Mouse (Mus musculus) liver, embryonic 12.5 days (tissue): ENCODE data around the gene Snrpe. TPM values are rescaled to one million over a fixed set of nuclear protein-coding genes. Genes with fewer than 3 reads are reported as not detected.

Source experiments
- ATAC-seq: fragments of 200-750 bp; cut with Nextera tagmentation; 2 replicates; pipeline ENCODE4 v1.8.0; 2017; ENCODE audit warnings: moderate number of reproducible peaks, mild to moderate bottlenecking, moderate library complexity
- H3K27ac ChIP-seq: fragments of 300-500 bp; sonication (generic); 2 replicates; pipeline ENCODE4 v1.5.1; 2016; ENCODE audit warnings: mild to moderate bottlenecking
- H3K27me3 ChIP-seq: fragments of 300-500 bp; sonication (generic); replicated peaks from 2 replicates; pipeline ENCODE4 v1.6.1; 2016; ENCODE audit warnings: mild to moderate bottlenecking, moderate library complexity
- H3K36me3 ChIP-seq: fragments of 300-500 bp; sonication (generic); 2 replicates; pipeline ENCODE4 v1.6.1; 2016; ENCODE audit warnings: mild to moderate bottlenecking, moderate library complexity
- H3K4me1 ChIP-seq: fragments of 300-500 bp; sonication (generic); 2 replicates; pipeline ENCODE4 v1.6.1; 2016
- H3K4me2 ChIP-seq: fragments of 300-500 bp; sonication (generic); 2 replicates; pipeline ENCODE4 v1.6.1; 2016; ENCODE audit warnings: mild to moderate bottlenecking, moderate library complexity
- H3K4me3 ChIP-seq: fragments of 300-500 bp; sonication (generic); 2 replicates; pipeline ENCODE4 v1.5.1; 2016; ENCODE audit warnings: mild to moderate bottlenecking, moderate library complexity
- H3K9ac ChIP-seq: fragments of 300-500 bp; sonication (generic); 2 replicates; pipeline ENCODE4 v1.6.1; 2016; ENCODE audit warnings: mild to moderate bottlenecking, moderate library complexity
- H3K9me3 ChIP-seq: fragments of 300-500 bp; sonication (generic); replicated peaks from 2 replicates; pipeline ENCODE4 v1.6.1; 2016; ENCODE audit warnings: mild to moderate bottlenecking, moderate library complexity
- WGBS: fragments of 180-500 bp; shearing (Covaris S2); methylation state at CpG from one replicate; pipeline ENCODE4 v1.1.7; 2016; ENCODE audit not compliant: insufficient replicate concordance; 5-methylcytosine and 5-hydroxymethylcytosine counted together
- polyA plus RNA-seq: library from polyadenylated mRNA; unstranded; fragments of >200 nt; fragmentation: Nextera tagmentation; extraction: Ambion mirVana; gene quantifications from 2 replicates; pipeline ENCODE4 v1.2.1, GENCODE M21; 2016

Gene Snrpe
- 511 and 534 TPM in 2 replicates for polyA plus RNA-seq

DNA sequence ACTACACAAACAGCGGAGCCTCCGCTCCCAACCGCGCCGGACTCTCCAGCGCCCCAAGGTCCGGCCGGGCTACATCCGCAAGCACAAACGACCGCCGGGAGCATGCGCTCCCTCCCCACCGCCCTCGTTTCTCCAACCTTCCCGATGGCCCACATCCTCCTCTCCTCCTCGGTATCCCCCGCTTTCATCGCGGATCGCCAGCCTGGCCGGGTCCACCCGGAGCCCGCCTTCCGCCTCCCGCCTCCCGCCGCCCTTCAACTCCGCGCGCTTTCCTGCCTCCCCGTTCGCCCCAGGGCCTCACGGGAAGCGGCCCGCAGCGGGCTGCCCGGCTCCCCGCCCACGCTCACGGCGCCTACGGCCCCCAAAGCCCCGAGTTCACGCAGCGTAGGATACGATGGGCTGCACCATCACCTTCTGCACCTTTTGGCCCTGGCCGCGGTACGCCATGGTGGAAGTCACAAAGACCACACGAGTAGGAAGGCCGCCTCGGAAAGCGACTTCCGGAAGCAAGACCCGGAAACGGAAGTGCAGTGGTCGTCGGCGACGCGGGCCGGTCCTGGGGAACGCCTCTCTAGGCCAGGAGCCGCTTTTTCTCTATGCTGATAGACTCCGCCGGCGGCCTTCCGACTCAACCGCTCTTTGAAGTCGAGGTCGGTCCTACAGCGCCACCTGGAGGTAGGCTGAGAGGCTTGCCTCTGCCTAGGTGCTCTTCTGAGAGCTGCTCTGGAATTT lies at the start of gene Snrpe:
Gene Snrpe, minus strand, starts transcription at position 521 of the 732 bp plus-strand sequence.
- peak within 1 kb of the TSS; percentile 93 for H3K9ac ChIP-seq
- peaks cover 48% of the 10 kb centered on the region for H3K36me3 ChIP-seq
- peak within 1 kb of the TSS; percentile 93 for H3K4me3 ChIP-seq
- peak within 1 kb of the TSS; percentile 90 for H3K27ac ChIP-seq
- under 1% methylated on average over 73 of the region's 73 CpGs for WGBS
- peaks cover 31% of the 10 kb centered on the region for H3K4me1 ChIP-seq
- ATAC-seq = peak; percentile 97
- peak within 1 kb of the TSS; percentile 77 for H3K4me2 ChIP-seq
- H3K9me3 ChIP-seq = no peaks in the 10 kb centered on the region
- no peaks in the 10 kb centered on the region for H3K27me3 ChIP-seq

DNA sequence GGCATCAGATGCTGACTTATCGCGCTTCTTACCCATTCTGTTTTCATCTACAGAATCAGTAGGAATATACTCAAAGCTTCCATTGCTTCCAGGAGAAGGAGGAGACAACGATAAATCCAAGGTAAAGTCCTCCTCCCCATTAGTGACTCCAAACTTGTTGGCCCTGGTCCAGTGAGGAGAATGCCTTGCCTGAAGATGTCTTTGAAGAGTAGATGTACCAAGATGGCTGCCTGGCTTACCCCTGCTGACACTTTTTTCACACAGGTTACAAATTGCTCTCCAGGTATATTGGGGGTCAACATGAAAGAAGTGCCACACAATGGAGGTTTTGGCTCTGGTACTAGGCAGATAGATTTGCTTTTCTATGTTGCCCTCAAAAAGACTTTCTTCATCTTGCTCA lies 48.8 kb upstream of the Snrpe start:
- Histone ChIP-seq H3K4me1 (peaks cover 56% of the 10 kb centered on the region), H3K4me2 (no peak overlapping the region), H3K9ac (no peak overlapping the region), H3K27ac (no peak overlapping the region), H3K27me3 (no peaks in the 10 kb centered on the region), H3K9me3 (no peaks in the 10 kb centered on the region), H3K36me3 (peaks cover 46% of the 10 kb centered on the region), H3K4me3 (no peak overlapping the region)
- WGBS = 97% methylated on average over 3 of the region's 3 CpGs
- ATAC-seq = no peak

DNA sequence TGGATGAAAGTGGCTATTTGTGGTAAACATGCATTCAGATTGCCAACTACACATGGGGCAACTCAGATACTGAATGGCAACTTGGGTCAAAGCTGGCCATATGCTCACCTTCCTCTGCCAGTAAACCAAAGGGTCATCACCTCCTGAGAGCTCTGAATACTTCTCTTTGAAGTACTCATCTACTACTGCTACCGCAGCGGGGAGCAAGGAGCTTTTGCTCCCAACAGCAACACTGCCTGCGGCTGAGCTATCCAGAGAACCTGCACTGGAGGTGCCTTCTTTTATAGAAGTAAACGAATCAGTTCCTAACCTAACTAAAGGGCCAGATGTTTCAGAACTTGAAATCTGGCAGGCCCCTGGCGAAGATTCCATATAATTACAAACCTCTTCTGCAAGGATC lies 46.7 kb upstream of the Snrpe start:
- Histone ChIP-seq H3K9ac (no peak overlapping the region), H3K27me3 (no peaks in the 10 kb centered on the region), H3K4me3 (no peak overlapping the region), H3K27ac (no peak overlapping the region), H3K9me3 (no peaks in the 10 kb centered on the region), H3K36me3 (peaks cover 59% of the 10 kb centered on the region), H3K4me2 (no peak overlapping the region), H3K4me1 (peaks cover 63% of the 10 kb centered on the region)
- WGBS = 79% methylated on average over 5 of the region's 5 CpGs
- ATAC-seq = no peak

DNA sequence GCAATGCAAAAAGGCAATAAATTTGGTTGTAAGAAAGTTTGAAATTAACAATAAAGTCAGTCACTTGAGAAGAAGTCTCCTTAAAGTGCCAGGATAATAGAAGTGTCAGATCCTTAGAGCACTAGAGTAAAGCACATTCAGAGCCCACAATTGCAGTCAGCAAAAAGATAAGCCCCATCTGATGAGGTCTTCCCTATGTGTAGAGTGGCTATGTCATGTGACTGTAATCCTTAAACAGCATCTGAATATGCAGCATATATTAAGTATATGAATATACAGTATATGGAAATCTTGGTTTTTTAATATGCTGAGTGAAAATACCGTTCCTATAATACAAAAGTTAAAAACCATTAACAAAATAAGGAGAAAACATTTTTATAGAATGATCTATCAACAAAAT lies 42.9 kb upstream of the Snrpe start:
- no peak overlapping the region for H3K27ac ChIP-seq
- H3K27me3 ChIP-seq = no peaks in the 10 kb centered on the region
- ATAC-seq = no peak
- no peak overlapping the region for H3K9ac ChIP-seq
- peaks cover 42% of the 10 kb centered on the region for H3K4me1 ChIP-seq
- H3K4me3 ChIP-seq = no peak overlapping the region
- H3K4me2 ChIP-seq = no peak overlapping the region
- no peaks in the 10 kb centered on the region for H3K9me3 ChIP-seq
- 97% methylated on average over 1 of the region's 1 CpGs for WGBS
- peaks cover 69% of the 10 kb centered on the region for H3K36me3 ChIP-seq

DNA sequence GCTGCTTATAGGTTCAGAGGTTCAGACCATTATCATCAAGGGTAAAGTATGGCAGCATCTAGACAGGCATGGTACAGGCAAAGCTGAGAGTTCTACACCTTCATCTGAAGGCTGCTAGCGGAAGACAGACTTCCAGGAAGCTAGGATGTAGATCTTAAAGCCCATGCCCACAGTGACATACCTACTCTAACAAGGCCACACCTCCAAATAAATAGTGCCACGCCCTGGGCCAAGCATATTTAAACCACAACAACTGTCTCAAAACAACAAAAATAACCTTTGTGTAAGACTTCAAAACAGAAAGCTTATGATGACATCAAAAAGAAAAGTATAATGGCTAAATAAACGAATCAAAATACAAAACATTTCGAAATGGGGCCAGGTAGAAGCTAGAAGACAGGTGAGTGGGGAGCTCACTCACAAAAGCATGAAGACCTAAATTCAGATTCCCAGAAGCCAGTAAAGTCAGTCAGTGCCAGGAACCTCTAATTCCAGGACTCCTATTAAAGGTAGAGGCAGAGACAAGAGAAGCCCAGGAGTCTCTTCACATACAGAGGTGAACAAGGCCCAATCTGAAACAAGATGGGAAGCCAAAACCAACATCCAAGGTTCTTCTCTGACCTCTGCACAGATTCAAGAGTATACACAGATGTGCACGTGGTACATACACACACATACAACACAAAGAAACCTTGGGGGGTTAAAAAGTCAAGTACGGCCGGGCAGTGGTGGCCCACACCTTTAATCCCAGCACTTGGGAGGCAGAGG lies 40.4 kb upstream of the Snrpe start:
- Histone ChIP-seq H3K9me3 (no peaks in the 10 kb centered on the region), H3K27ac (no peak overlapping the region), H3K4me2 (no peak overlapping the region), H3K36me3 (peaks cover 69% of the 10 kb centered on the region), H3K27me3 (no peaks in the 10 kb centered on the region), H3K4me1 (peaks cover 22% of the 10 kb centered on the region; the same call in 1 of the 2 replicates), H3K4me3 (no peak overlapping the region), H3K9ac (no peak overlapping the region)
- WGBS = 84% methylated on average over 7 of the region's 7 CpGs
- ATAC-seq = no peak

DNA sequence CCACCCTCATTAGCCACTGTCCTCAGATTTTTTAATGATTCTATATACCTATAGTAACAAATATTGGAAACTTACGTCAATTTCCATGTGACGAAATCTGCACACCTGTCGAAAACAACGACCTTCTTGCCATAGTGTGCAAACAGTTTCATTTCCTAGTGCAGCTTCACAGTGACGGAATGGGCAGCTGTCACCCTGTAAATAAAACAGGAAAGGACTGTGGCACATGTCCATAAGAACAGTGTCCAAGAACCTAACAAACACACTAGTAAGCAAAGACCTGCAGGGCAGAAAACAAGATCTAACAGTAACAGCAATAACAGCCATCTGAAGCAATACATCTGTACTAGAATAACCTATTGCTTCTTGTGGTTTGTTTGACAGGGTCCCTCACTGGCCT lies 35.6 kb upstream of the Snrpe start:
- Histone ChIP-seq H3K9ac (no peak overlapping the region), H3K36me3 (peaks cover 89% of the 10 kb centered on the region), H3K9me3 (no peaks in the 10 kb centered on the region), H3K4me3 (no peak overlapping the region), H3K4me1 (peaks cover 9% of the 10 kb centered on the region; the same call in 1 of the 2 replicates), H3K4me2 (no peak overlapping the region), H3K27ac (no peak overlapping the region), H3K27me3 (no peaks in the 10 kb centered on the region)
- 90% methylated on average over 5 of the region's 5 CpGs for WGBS
- no peak for ATAC-seq

DNA sequence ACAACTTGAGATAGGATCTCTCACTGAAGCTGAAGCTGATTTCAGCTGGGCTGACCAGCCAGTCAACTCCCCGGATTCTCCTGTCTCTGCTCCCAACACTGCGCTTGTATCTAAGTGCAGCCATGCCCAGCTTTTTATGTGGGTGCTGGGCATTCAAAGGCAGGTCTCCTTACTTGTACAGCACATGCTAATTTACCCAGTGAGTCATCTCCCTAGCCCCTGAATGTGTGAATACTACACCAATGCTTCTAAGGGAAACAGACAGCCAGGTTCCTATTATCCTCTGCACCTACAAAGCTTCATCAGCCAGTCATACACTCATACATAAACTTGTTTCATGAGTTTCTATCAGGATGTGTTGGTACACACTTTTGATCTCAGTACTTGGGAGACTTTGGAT lies 31.1 kb upstream of the Snrpe start:
- Histone ChIP-seq H3K27ac (no peak overlapping the region), H3K4me3 (no peak overlapping the region), H3K4me1 (no peaks in the 10 kb centered on the region), H3K4me2 (no peak overlapping the region), H3K9ac (no peak overlapping the region), H3K36me3 (peaks cover 99% of the 10 kb centered on the region), H3K27me3 (no peaks in the 10 kb centered on the region), H3K9me3 (no peaks in the 10 kb centered on the region)
- 85% methylated on average over 2 of the region's 2 CpGs for WGBS
- ATAC-seq = no peak

DNA sequence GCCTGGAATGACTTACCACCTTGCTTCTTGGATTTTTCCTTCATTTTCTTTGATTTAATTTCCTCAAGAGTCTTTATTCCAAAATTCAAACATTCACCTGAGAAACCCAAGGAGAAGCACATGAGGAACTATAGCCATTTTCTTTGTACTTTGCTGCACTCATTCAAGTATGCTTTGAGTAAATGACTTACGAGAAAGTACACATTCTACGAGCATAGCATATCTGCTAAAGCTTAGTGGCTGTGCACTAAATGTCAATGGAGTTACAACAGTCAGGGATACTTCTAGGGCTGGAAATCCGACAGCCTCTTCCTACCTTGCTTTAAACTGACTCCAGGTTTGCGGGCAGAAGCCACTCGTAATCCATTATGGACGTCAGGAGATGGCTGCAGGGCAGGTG lies 28.4 kb upstream of the Snrpe start:
- no peak overlapping the region for H3K4me3 ChIP-seq
- H3K9ac ChIP-seq = no peak overlapping the region
- no peak overlapping the region for H3K4me2 ChIP-seq
- ATAC-seq = no peak
- no peaks in the 10 kb centered on the region for H3K27me3 ChIP-seq
- H3K9me3 ChIP-seq = no peaks in the 10 kb centered on the region
- H3K27ac ChIP-seq = no peak overlapping the region
- peaks cover 98% of the 10 kb centered on the region for H3K36me3 ChIP-seq
- 88% methylated on average over 6 of the region's 6 CpGs for WGBS
- no peaks in the 10 kb centered on the region for H3K4me1 ChIP-seq

DNA sequence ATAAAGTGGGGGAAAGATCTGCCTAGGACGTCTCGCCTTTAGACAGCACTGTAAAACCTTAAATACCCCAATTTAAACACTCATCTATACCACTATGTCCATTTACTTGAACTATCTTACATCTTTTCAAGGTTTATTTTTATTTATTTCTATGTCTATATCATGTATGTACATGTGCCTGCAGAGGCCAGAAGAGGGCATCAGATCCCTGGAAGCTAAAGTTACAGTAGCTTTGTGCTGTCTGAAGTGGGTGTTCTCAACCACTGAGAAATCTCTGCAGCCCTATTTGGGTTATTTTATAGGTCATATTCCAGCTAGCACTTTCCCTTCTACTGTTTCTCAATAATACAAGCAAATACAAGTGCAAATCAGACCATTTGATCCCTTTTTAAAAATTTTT lies 22.1 kb upstream of the Snrpe start:
- Histone ChIP-seq H3K4me1 (no peaks in the 10 kb centered on the region), H3K4me2 (no peak overlapping the region), H3K27ac (no peak overlapping the region), H3K27me3 (no peaks in the 10 kb centered on the region), H3K36me3 (peaks cover 96% of the 10 kb centered on the region), H3K9ac (no peak overlapping the region), H3K4me3 (no peak overlapping the region), H3K9me3 (no peaks in the 10 kb centered on the region)
- WGBS = 86% methylated on average over 2 of the region's 2 CpGs
- ATAC-seq = no peak

DNA sequence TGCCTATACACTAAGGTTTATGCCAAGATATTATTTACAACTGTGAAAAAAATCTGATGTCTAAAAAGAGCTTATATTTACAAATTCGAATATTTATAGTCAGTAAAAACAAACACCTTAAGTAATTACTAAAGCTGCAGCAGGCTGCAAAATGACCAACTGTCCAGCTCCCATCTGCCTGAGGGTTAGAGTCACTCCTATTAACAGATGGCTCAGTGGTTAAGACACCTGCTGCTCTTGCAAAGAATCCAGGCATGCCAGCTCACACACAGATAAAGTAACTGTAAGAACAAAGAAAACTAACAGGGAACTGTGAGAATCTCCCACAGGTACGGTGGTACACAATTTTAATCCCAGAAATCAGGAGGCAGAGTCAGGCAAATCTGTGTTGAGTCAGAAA lies 15.0 kb upstream of the Snrpe start:
- H3K9me3 ChIP-seq = no peaks in the 10 kb centered on the region
- ATAC-seq = no peak
- peaks cover 96% of the 10 kb centered on the region for H3K36me3 ChIP-seq
- H3K4me3 ChIP-seq = no peak overlapping the region
- 71% methylated on average over 2 of the region's 2 CpGs for WGBS
- H3K27ac ChIP-seq = no peak overlapping the region
- no peaks in the 10 kb centered on the region for H3K4me1 ChIP-seq
- H3K27me3 ChIP-seq = no peaks in the 10 kb centered on the region
- H3K9ac ChIP-seq = no peak overlapping the region
- H3K4me2 ChIP-seq = no peak overlapping the region

DNA sequence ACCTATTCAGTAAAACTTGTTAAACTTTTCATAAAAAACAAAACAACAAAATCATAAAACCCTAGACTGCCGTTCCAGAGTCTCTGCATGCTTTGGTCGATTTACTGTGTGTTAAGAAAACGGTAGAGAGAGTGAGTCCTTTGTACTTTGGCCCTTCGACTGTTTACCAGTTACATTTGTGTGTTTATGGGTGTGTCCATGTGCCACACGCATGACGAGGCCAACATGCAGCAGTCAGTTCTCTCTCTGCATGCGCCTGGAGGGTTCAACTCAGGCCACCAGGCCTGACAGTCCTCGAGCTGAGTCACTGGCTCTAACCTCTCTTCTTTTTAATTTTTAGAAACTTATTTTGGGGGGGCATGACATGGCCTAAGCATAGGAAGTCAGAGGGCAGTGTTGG lies 8.2 kb upstream of the Snrpe start:
- ATAC-seq = peak; percentile 72
- peaks cover 74% of the 10 kb centered on the region for H3K36me3 ChIP-seq

DNA sequence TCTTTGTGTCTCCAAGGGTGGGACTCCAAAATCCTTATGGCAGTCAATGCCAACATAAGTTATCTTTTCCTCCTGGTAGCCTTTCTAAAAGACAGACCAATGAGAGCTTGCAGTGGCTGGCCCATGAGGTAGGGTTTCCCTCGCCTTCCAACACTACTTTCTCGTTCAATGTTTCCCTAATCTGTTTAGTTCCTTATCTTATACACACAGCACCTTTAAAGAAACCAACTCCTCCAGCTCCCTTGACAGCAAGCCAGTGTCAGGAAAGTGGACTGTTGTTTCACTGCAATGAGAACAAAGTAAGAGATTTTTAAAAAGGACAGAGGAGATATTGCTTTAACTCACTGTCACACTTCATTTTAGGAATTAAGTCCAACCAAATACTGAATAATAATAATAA lies 7.8 kb upstream of the Snrpe start:
- Histone ChIP-seq H3K27me3 (no peaks in the 10 kb centered on the region), H3K36me3 (peaks cover 70% of the 10 kb centered on the region), H3K4me1 (peaks cover 23% of the 10 kb centered on the region), H3K9me3 (no peaks in the 10 kb centered on the region), H3K9ac (no peak overlapping the region), H3K4me2 (no peak overlapping the region), H3K4me3 (no peak overlapping the region), H3K27ac (peak overlapping the region; percentile 58; the same call in 1 of the 2 replicates)
- ATAC-seq = peak; percentile 79
- WGBS = 19% methylated on average over 2 of the region's 2 CpGs

More for the DNA sequence above, 8.2 kb upstream of the Snrpe start:
- no peak overlapping the region for H3K4me3 ChIP-seq
- peak overlapping the region; percentile 22; the same call in 1 of the 2 replicates for H3K9ac ChIP-seq
- H3K27me3 ChIP-seq = no peaks in the 10 kb centered on the region
- H3K9me3 ChIP-seq = no peaks in the 10 kb centered on the region
- peak overlapping the region; percentile 58 for H3K27ac ChIP-seq
- peaks cover 23% of the 10 kb centered on the region for H3K4me1 ChIP-seq
- 51% methylated on average over 8 of the region's 8 CpGs for WGBS
- peak overlapping the region; percentile 15; the same call in 1 of the 2 replicates for H3K4me2 ChIP-seq
